Mouse (Mus musculus) intestine, embryonic 15.5 days (tissue): ENCODE measurements around the gene Parp8. TPM values are rescaled to one million over a fixed set of nuclear protein-coding genes. Genes with fewer than 3 reads are reported as not detected.

Source experiments
- ATAC-seq: fragments of 200-750 bp; cut with Nextera tagmentation; 2 replicates; pipeline ENCODE4 v1.8.0; 2017; ENCODE audit warnings: moderate TSS enrichment, moderate library complexity
- H3K27ac ChIP-seq: fragments of 300-500 bp; sonication (generic); 2 replicates; pipeline ENCODE4 v1.5.1; 2015; ENCODE audit warnings: mild to moderate bottlenecking, inconsistent platforms
- H3K27me3 ChIP-seq: fragments of 300-500 bp; sonication (generic); replicated peaks from 2 replicates; pipeline ENCODE4 v1.6.1; 2015; ENCODE audit warnings: inconsistent platforms
- H3K36me3 ChIP-seq: fragments of 300-500 bp; sonication (generic); 2 replicates; pipeline ENCODE4 v1.6.1; 2015; ENCODE audit warnings: inconsistent platforms
- H3K4me1 ChIP-seq: fragments of 300-500 bp; sonication (generic); replicated peaks from 2 replicates; pipeline ENCODE4 v1.6.1; 2015; ENCODE audit warnings: inconsistent platforms
- H3K4me2 ChIP-seq: fragments of 300-500 bp; sonication (generic); replicated peaks from 2 replicates; pipeline ENCODE4 v1.6.1; 2015; ENCODE audit warnings: mild to moderate bottlenecking, inconsistent platforms
- H3K4me3 ChIP-seq: fragments of 300-500 bp; sonication (generic); replicated peaks from 2 replicates; pipeline ENCODE4 v1.5.1; 2015; ENCODE audit warnings: inconsistent platforms
- H3K9ac ChIP-seq: fragments of 300-500 bp; sonication (generic); 2 replicates; pipeline ENCODE4 v1.6.1; 2015; ENCODE audit warnings: inconsistent platforms
- H3K9me3 ChIP-seq: fragments of 300-500 bp; sonication (generic); 2 replicates; pipeline ENCODE4 v1.6.1; 2016; ENCODE audit warnings: inconsistent platforms
- WGBS: fragments of 180-500 bp; shearing (Covaris S2); methylation state at CpG from one replicate; pipeline ENCODE4 v1.1.7; 2015; 5-methylcytosine and 5-hydroxymethylcytosine counted together
- polyA plus RNA-seq: library from polyadenylated mRNA; unstranded; fragments of >200 nt; fragmentation: Nextera tagmentation; extraction: Ambion mirVana; gene quantifications from 2 replicates; pipeline ENCODE4 v1.2.1, GENCODE M21; 2015

The Parp8 gene
- polyA plus RNA-seq, 1 experiment from 2014 or later: 8.8 TPM

- ATAC-seq: no peak
- 78% methylated on average over 7 of the region's 7 CpGs for WGBS
- no peaks in the 10 kb centered on the region for H3K36me3 ChIP-seq
- H3K9me3 ChIP-seq: no peaks in the 10 kb centered on the region
- no peak overlapping the region for H3K4me3 ChIP-seq
- H3K9ac ChIP-seq: no peak overlapping the region
- H3K4me2 ChIP-seq: no peak overlapping the region
- no peak overlapping the region for H3K27ac ChIP-seq
- no peaks in the 10 kb centered on the region for H3K4me1 ChIP-seq
- H3K27me3 ChIP-seq: no peaks in the 10 kb centered on the region
Measured at GRCm38 (mm10) chr13:116973491-116973890, 51.8 kb downstream of the Parp8 start.

DNA sequence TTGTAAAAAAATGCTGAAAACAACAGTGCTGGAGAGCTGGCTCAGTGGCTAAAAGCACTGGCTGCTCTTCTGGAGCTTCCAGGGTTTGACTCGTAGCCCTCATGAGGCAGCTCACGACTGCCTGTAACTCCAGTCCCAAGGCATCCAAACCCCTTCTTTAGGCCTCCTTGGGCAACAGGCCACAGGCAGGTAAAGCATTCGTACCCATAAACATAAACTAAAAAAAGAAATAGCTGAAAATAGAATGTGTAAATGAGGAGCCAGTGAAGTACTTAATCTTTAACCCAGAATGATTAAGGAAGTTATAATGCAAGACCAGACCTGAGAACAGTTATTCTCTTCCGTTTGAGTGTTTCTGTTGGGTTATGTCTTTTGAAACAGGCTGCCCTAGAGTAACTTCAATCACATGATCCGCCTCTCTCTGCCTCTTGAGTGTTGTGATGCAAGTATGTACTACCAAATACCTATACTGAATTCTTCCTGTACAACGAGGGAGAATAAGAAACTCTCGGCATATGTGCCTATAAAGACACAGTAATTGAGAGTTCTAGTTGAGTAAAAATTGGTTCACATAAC, 53.2 kb downstream of the Parp8 start:
- H3K9me3 ChIP-seq: no peaks in the 10 kb centered on the region
- H3K27me3 ChIP-seq: no peaks in the 10 kb centered on the region
- no peak overlapping the region for H3K27ac ChIP-seq
- no peaks in the 10 kb centered on the region for H3K36me3 ChIP-seq
- H3K4me2 ChIP-seq: no peak overlapping the region
- 83% methylated on average over 7 of the region's 7 CpGs for WGBS
- H3K4me3 ChIP-seq: no peak overlapping the region
- ATAC-seq: no peak
- no peaks in the 10 kb centered on the region for H3K4me1 ChIP-seq
- H3K9ac ChIP-seq: no peak overlapping the region

DNA sequence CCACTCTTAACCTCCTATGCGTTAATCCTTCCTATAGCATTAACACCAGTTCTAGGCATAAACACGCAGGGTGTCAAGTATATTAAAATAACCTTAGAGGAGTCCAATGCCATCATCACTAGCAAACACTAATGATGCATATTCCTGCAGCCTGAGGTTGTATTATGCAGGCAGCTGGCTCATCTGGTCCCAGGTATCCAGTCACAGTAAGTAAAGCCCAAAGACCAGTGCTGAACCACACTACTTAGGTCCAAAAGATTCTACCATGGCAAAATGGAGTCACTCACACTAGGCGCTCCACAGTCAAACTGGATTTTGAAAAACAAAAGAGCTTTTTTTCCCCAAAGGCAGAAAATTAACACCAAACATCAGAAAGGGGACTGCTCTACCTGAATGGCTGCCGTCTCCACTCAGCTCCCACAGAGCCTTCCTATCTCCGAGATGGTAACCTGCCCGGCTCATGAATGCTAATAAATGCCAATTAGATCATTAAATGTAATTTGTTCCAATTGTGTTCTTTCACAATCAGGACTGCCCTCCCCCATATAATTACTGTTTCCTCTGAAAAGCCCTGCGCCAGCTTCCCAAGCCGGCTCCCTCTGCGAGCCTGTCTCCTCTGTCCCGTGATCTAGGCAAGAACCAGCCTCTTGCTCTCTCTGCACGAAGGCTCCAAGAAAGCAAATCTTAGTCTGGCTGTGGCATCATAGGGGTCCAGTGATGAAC, 54.5 kb downstream of the Parp8 start:
- H3K27me3 ChIP-seq: no peaks in the 10 kb centered on the region
- H3K4me2 ChIP-seq: no peak overlapping the region
- H3K4me1 ChIP-seq: no peaks in the 10 kb centered on the region
- H3K27ac ChIP-seq: no peak overlapping the region
- H3K9ac ChIP-seq: no peak overlapping the region
- 85% methylated on average over 11 of the region's 11 CpGs for WGBS
- ATAC-seq: no peak
- H3K4me3 ChIP-seq: no peak overlapping the region
- no peaks in the 10 kb centered on the region for H3K36me3 ChIP-seq
- H3K9me3 ChIP-seq: no peaks in the 10 kb centered on the region

GRCm38 (mm10) chr13:116969650-116970049, 55.7 kb downstream of the Parp8 start:
- Histone ChIP-seq H3K27me3 (no peaks in the 10 kb centered on the region), H3K36me3 (no peaks in the 10 kb centered on the region), H3K27ac (no peak overlapping the region), H3K4me2 (no peak overlapping the region), H3K4me3 (no peak overlapping the region), H3K9me3 (no peaks in the 10 kb centered on the region), H3K4me1 (no peaks in the 10 kb centered on the region), H3K9ac (no peak overlapping the region)
- no peak for ATAC-seq
- WGBS: 95% methylated on average over 1 of the region's 1 CpGs

- H3K27ac ChIP-seq: no peak overlapping the region
- H3K4me1 ChIP-seq: no peaks in the 10 kb centered on the region
- no peaks in the 10 kb centered on the region for H3K27me3 ChIP-seq
- no peaks in the 10 kb centered on the region for H3K9me3 ChIP-seq
- ATAC-seq: no peak
- no peak overlapping the region for H3K4me2 ChIP-seq
- H3K4me3 ChIP-seq: no peak overlapping the region
- 95% methylated on average over 4 of the region's 4 CpGs for WGBS
- H3K9ac ChIP-seq: no peak overlapping the region
- no peaks in the 10 kb centered on the region for H3K36me3 ChIP-seq
Measured at GRCm38 (mm10) chr13:116968906-116969305, 56.4 kb downstream of the Parp8 start.

- no peaks in the 10 kb centered on the region for H3K27me3 ChIP-seq
- H3K36me3 ChIP-seq: no peaks in the 10 kb centered on the region
- no peaks in the 10 kb centered on the region for H3K9me3 ChIP-seq
- H3K4me3 ChIP-seq: no peak overlapping the region
- H3K9ac ChIP-seq: no peak overlapping the region
- ATAC-seq: no peak
- 84% methylated on average over 3 of the region's 3 CpGs for WGBS
- no peak overlapping the region for H3K4me2 ChIP-seq
- H3K27ac ChIP-seq: no peak overlapping the region
- no peaks in the 10 kb centered on the region for H3K4me1 ChIP-seq
Measured at GRCm38 (mm10) chr13:116967459-116967858, 57.9 kb downstream of the Parp8 start.

GRCm38 (mm10) chr13:116962480-116963462, 62.6 kb downstream of the Parp8 start:
- no peak for ATAC-seq
- no peaks in the 10 kb centered on the region for H3K9me3 ChIP-seq
- no peak overlapping the region for H3K9ac ChIP-seq
- H3K4me3 ChIP-seq: no peak overlapping the region
- no peak overlapping the region for H3K4me2 ChIP-seq
- H3K4me1 ChIP-seq: no peaks in the 10 kb centered on the region
- 73% methylated on average over 15 of the region's 15 CpGs for WGBS
- no peaks in the 10 kb centered on the region for H3K27me3 ChIP-seq
- no peaks in the 10 kb centered on the region for H3K36me3 ChIP-seq
- H3K27ac ChIP-seq: no peak overlapping the region

DNA sequence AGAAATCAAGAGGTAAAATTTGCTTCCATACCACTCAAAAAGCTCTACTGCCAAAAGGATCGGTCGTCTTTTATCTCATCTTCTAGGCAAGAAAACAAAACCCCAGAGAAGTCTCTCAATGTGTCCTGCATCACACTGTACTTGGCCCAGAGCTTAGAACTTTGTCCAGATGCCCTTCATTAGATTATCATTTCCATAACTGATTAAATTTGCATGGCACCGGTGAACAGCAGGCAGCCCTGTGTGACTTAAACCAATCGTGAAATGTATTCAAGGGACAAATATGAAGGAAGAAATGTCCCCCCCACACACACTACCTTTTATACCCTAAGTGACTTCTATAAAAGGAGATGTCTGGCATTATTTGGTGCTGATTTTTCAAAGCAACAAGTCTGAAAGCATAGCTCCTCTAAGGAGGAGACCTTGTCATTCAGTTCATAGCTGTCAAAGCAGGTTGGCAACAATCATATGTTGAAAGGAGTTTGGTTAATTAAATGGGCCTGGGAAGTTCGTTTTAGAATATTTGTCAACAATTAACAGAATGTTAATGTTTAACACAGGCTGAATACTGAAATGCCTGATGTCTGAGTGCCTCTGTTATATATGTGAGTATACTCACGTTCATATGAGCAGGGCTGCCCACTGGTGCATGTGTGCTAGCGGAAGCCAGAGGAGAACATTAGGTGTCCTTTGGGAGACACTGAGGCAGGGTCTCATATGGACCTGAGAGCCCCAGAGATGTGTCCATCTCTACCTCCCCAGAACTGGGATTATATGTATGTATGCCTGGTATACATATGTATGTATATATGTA, 66.4 kb downstream of the Parp8 start:
- WGBS: 78% methylated on average over 7 of the region's 7 CpGs
- H3K4me1 ChIP-seq: no peaks in the 10 kb centered on the region
- no peaks in the 10 kb centered on the region for H3K9me3 ChIP-seq
- H3K36me3 ChIP-seq: no peaks in the 10 kb centered on the region
- H3K4me2 ChIP-seq: no peak overlapping the region
- ATAC-seq: no peak
- H3K27ac ChIP-seq: no peak overlapping the region
- no peak overlapping the region for H3K9ac ChIP-seq
- H3K27me3 ChIP-seq: no peaks in the 10 kb centered on the region
- no peak overlapping the region for H3K4me3 ChIP-seq

GRCm38 (mm10) chr13:116957577-116957976, 67.8 kb downstream of the Parp8 start:
- no peak overlapping the region for H3K27ac ChIP-seq
- WGBS: 80% methylated on average over 3 of the region's 3 CpGs
- H3K4me3 ChIP-seq: no peak overlapping the region
- no peaks in the 10 kb centered on the region for H3K4me1 ChIP-seq
- no peak for ATAC-seq
- H3K27me3 ChIP-seq: no peaks in the 10 kb centered on the region
- H3K9me3 ChIP-seq: no peaks in the 10 kb centered on the region
- H3K9ac ChIP-seq: no peak overlapping the region
- no peaks in the 10 kb centered on the region for H3K36me3 ChIP-seq
- H3K4me2 ChIP-seq: no peak overlapping the region

DNA sequence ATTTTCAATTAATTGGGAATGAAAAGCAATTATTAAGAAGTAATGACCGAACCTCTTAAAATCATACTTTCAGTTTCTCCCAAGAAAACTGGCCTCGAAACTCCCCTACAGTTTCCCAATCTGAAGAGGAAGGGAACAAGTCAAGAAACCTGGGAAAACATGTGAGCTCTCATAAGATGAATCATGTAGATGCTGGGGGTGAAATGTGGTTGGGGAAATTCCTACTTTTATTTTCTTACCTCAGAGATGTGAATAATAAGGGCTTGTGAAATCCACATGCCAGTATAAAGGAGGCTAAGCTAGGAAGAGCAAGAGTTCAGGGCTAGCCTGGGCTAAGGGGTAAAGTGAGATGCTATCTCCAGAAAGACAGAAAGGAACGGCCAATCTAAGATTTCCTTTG, 74.0 kb downstream of the Parp8 start:
- H3K27me3 ChIP-seq: no peaks in the 10 kb centered on the region
- H3K9me3 ChIP-seq: no peaks in the 10 kb centered on the region
- no peak overlapping the region for H3K27ac ChIP-seq
- no peak overlapping the region for H3K4me3 ChIP-seq
- no peak overlapping the region for H3K9ac ChIP-seq
- H3K4me1 ChIP-seq: no peaks in the 10 kb centered on the region
- no peaks in the 10 kb centered on the region for H3K36me3 ChIP-seq
- WGBS: 97% methylated on average over 3 of the region's 3 CpGs
- H3K4me2 ChIP-seq: no peak overlapping the region
- ATAC-seq: no peak

DNA sequence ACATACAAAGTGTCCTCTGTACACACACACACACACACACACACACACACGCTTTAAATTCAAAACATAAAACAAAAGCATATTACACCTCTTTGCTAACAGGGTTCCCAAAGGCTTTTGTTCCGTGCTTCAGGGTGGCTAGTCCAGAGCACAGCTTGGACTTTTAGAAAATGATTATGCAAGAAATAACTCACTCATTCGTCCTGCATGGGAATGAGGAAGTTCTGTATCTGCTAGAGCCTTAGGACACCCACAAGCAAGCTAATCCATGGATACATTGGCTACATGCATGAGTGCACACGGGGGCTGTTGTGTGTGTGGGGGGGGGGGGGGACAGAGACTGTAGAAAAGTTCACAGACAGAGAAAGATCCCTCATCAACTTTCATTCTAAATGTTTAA, 75.8 kb downstream of the Parp8 start:
- Histone ChIP-seq H3K27ac (no peak overlapping the region), H3K4me2 (no peak overlapping the region), H3K9me3 (no peaks in the 10 kb centered on the region), H3K4me3 (no peak overlapping the region), H3K36me3 (no peaks in the 10 kb centered on the region), H3K27me3 (no peaks in the 10 kb centered on the region), H3K9ac (no peak overlapping the region), H3K4me1 (no peaks in the 10 kb centered on the region)
- WGBS: 79% methylated on average over 4 of the region's 4 CpGs
- ATAC-seq: no peak

DNA sequence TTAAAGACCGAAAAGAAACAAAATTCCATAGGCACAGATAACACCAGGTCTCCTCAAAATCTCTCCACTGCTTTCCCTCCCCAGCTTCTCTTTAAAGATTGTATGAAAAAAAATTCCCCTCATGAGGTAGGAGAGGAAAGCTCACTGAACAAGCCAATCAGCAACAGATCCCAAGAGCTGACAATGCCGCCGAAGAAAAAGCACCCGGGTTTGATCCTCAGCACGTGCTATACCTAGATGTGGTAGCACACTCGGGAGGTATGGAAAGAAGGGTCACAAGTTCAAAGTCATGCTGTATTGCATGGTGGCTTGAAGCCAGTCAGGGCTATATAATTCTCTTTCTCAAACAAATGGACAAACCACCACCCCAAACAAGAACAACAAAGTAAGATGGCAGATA, 76.3 kb downstream of the Parp8 start:
- no peaks in the 10 kb centered on the region for H3K27me3 ChIP-seq
- H3K4me2 ChIP-seq: no peak overlapping the region
- no peak overlapping the region for H3K27ac ChIP-seq
- H3K36me3 ChIP-seq: no peaks in the 10 kb centered on the region
- WGBS: 88% methylated on average over 6 of the region's 6 CpGs
- H3K9me3 ChIP-seq: no peaks in the 10 kb centered on the region
- no peak overlapping the region for H3K9ac ChIP-seq
- no peaks in the 10 kb centered on the region for H3K4me1 ChIP-seq
- no peak for ATAC-seq
- no peak overlapping the region for H3K4me3 ChIP-seq
